Mouse (Mus musculus) heart, embryonic 13.5 days (tissue): ENCODE measurements around the gene 4930404H24Rik. TPM values are rescaled to one million over a fixed set of nuclear protein-coding genes. Genes with fewer than 3 reads are reported as not detected.

Experiments used
- ATAC-seq: fragments of 200-750 bp; cut with Nextera tagmentation; 2 replicates; pipeline ENCODE4 v1.8.0; 2017; ENCODE audit warnings: moderate TSS enrichment; ENCODE audit not compliant: insufficient number of reproducible peaks, low FRiP score, low TSS enrichment; ENCODE audit errors: extremely low read depth
- H3K27ac ChIP-seq: fragments of 300-500 bp; sonication (generic); replicated peaks from 2 replicates; pipeline ENCODE4 v1.5.1; 2015; ENCODE audit warnings: moderate library complexity, mild to moderate bottlenecking, inconsistent platforms
- H3K27me3 ChIP-seq: fragments of 300-500 bp; sonication (generic); replicated peaks from 2 replicates; pipeline ENCODE4 v1.6.1; 2015; ENCODE audit warnings: mild to moderate bottlenecking, inconsistent platforms
- H3K36me3 ChIP-seq: fragments of 300-500 bp; sonication (generic); 2 replicates; pipeline ENCODE4 v1.6.1; 2015; ENCODE audit warnings: mild to moderate bottlenecking, inconsistent platforms
- H3K4me1 ChIP-seq: fragments of 300-500 bp; sonication (generic); 2 replicates; pipeline ENCODE4 v1.6.1; 2015; ENCODE audit warnings: inconsistent platforms
- H3K4me2 ChIP-seq: fragments of 300-500 bp; sonication (generic); 2 replicates; pipeline ENCODE4 v1.6.1; 2015; ENCODE audit warnings: inconsistent platforms, mild to moderate bottlenecking, moderate library complexity
- H3K4me3 ChIP-seq: fragments of 300-500 bp; sonication (generic); 2 replicates; pipeline ENCODE4 v1.5.1; 2015; ENCODE audit warnings: moderate library complexity, mild to moderate bottlenecking, inconsistent platforms
- H3K9ac ChIP-seq: fragments of 300-500 bp; sonication (generic); 2 replicates; pipeline ENCODE4 v1.6.1; 2015; ENCODE audit warnings: inconsistent platforms, mild to moderate bottlenecking, moderate library complexity
- H3K9me3 ChIP-seq: fragments of 300-500 bp; sonication (generic); 2 replicates; pipeline ENCODE4 v1.6.1; 2016; ENCODE audit warnings: inconsistent platforms
- WGBS: fragments of 180-500 bp; shearing (Covaris S2); methylation state at CpG from one replicate; pipeline ENCODE4 v1.1.7; 2015; ENCODE audit warnings: mixed read lengths; 5-methylcytosine and 5-hydroxymethylcytosine counted together
- polyA plus RNA-seq: library from polyadenylated mRNA; unstranded; fragments of >200 nt; fragmentation: Nextera tagmentation; extraction: Ambion mirVana; gene quantifications from 2 replicates; pipeline ENCODE4 v1.2.1, GENCODE M21; 2015

Gene 4930404H24Rik
- polyA plus RNA-seq, 1 experiment from 2014 or later: not detected

GRCm38 (mm10) chr2:153481108-153481860, 11.3 kb upstream of the 4930404H24Rik start:
- H3K4me2 ChIP-seq: no peak overlapping the region
- H3K27ac ChIP-seq: no peak overlapping the region
- H3K9ac ChIP-seq: no peak overlapping the region
- peaks cover 62% of the 10 kb centered on the region for H3K4me1 ChIP-seq
- H3K4me3 ChIP-seq: no peak overlapping the region
- no peaks in the 10 kb centered on the region; the same call in 1 of the 2 replicates for H3K36me3 ChIP-seq
- H3K27me3 ChIP-seq: no peaks in the 10 kb centered on the region
- no peak for ATAC-seq
- H3K9me3 ChIP-seq: no peaks in the 10 kb centered on the region
- 63% methylated on average over 7 of the region's 7 CpGs for WGBS

GRCm38 (mm10) chr2:153481861-153482120, 10.8 kb upstream of the 4930404H24Rik start:
- H3K4me3 ChIP-seq: no peak overlapping the region
- no peak overlapping the region for H3K4me2 ChIP-seq
- no peaks in the 10 kb centered on the region; the same call in 1 of the 2 replicates for H3K36me3 ChIP-seq
- peaks cover 57% of the 10 kb centered on the region for H3K4me1 ChIP-seq
- no peaks in the 10 kb centered on the region for H3K9me3 ChIP-seq
- WGBS: 79% methylated on average over 2 of the region's 2 CpGs
- no peaks in the 10 kb centered on the region for H3K27me3 ChIP-seq
- no peak overlapping the region for H3K9ac ChIP-seq
- no peak overlapping the region for H3K27ac ChIP-seq
- no peak for ATAC-seq

- no peaks in the 10 kb centered on the region for H3K9me3 ChIP-seq
- no peaks in the 10 kb centered on the region for H3K27me3 ChIP-seq
- no peaks in the 10 kb centered on the region; the same call in 1 of the 2 replicates for H3K36me3 ChIP-seq
- peak overlapping the region; percentile 62 for H3K9ac ChIP-seq
- peaks cover 47% of the 10 kb centered on the region for H3K4me1 ChIP-seq
- H3K4me2 ChIP-seq: peak overlapping the region; percentile 54
- 0 out of 2 replicates have a peak, but pooled peaks have one; percentile 30 for ATAC-seq
- H3K4me3 ChIP-seq: no peak overlapping the region
- peak overlapping the region; percentile 63 for H3K27ac ChIP-seq
- WGBS: 12% methylated on average over 19 of the region's 20 CpGs
These were observed 9.2 kb upstream of the 4930404H24Rik start for GRCm38 (mm10) chr2:153483118-153483983.

- H3K9ac ChIP-seq: peak overlapping the region; percentile 62
- WGBS: 60% methylated on average over 4 of the region's 4 CpGs
- no peak for ATAC-seq
- no peak overlapping the region; the same call in 1 of the 2 replicates for H3K27ac ChIP-seq
- no peaks in the 10 kb centered on the region; the same call in 1 of the 2 replicates for H3K36me3 ChIP-seq
- no peaks in the 10 kb centered on the region for H3K27me3 ChIP-seq
- H3K4me1 ChIP-seq: peaks cover 41% of the 10 kb centered on the region
- no peak overlapping the region for H3K4me3 ChIP-seq
- H3K4me2 ChIP-seq: peak overlapping the region; percentile 54; the same call in 1 of the 2 replicates
- no peaks in the 10 kb centered on the region for H3K9me3 ChIP-seq
These were observed 8.5 kb upstream of the 4930404H24Rik start for GRCm38 (mm10) chr2:153484071-153484470.

GRCm38 (mm10) chr2:153490116-153490515, 2.5 kb upstream of the 4930404H24Rik start:
- Histone ChIP-seq H3K27me3 (peaks cover 8% of the 10 kb centered on the region; the same call in 1 of the 2 replicates), H3K4me3 (no peak overlapping the region), H3K4me1 (peaks cover 42% of the 10 kb centered on the region), H3K36me3 (no peaks in the 10 kb centered on the region), H3K4me2 (no peak overlapping the region), H3K27ac (no peak overlapping the region), H3K9me3 (no peaks in the 10 kb centered on the region), H3K9ac (no peak overlapping the region)
- ATAC-seq: no peak
- 83% methylated on average over 1 of the region's 1 CpGs for WGBS

- no peak for ATAC-seq
- Histone ChIP-seq H3K27me3 (peaks cover 8% of the 10 kb centered on the region; the same call in 1 of the 2 replicates), H3K4me2 (peak overlapping the region; percentile 98), H3K9me3 (no peaks in the 10 kb centered on the region), H3K27ac (no peak overlapping the region), H3K36me3 (no peaks in the 10 kb centered on the region), H3K9ac (no peak overlapping the region), H3K4me1 (peaks cover 50% of the 10 kb centered on the region), H3K4me3 (no peak overlapping the region)
- 39% methylated on average over 5 of the region's 5 CpGs for WGBS
These were observed 1.6 kb upstream of the 4930404H24Rik start for GRCm38 (mm10) chr2:153490940-153491339.

GRCm38 (mm10) chr2:153491512-153492178, 945 bp upstream of the 4930404H24Rik start:
- H3K36me3 ChIP-seq: no peaks in the 10 kb centered on the region
- H3K27me3 ChIP-seq: peaks cover 8% of the 10 kb centered on the region; the same call in 1 of the 2 replicates
- H3K4me2 ChIP-seq: peak overlapping the region; percentile 98
- H3K4me1 ChIP-seq: peaks cover 57% of the 10 kb centered on the region
- H3K9ac ChIP-seq: peak overlapping the region; percentile 92
- H3K4me3 ChIP-seq: peak overlapping the region; percentile 74
- no peaks in the 10 kb centered on the region for H3K9me3 ChIP-seq
- no peak for ATAC-seq
- 24% methylated on average over 18 of the region's 18 CpGs for WGBS
- H3K27ac ChIP-seq: 0 out of 2 replicates have a peak overlapping the region, but pooled peaks have one; percentile 96

GRCm38 (mm10) chr2:153492179-153492517, 442 bp upstream of the 4930404H24Rik start:
- WGBS: 1% methylated on average over 13 of the region's 24 CpGs
- Histone ChIP-seq H3K4me1 (peaks cover 62% of the 10 kb centered on the region), H3K4me2 (peak overlapping the region; percentile 98), H3K27ac (peak overlapping the region; percentile 96), H3K9ac (peak overlapping the region; percentile 92), H3K9me3 (no peaks in the 10 kb centered on the region), H3K4me3 (peak overlapping the region; percentile 74), H3K36me3 (no peaks in the 10 kb centered on the region), H3K27me3 (peaks cover 8% of the 10 kb centered on the region; the same call in 1 of the 2 replicates)
- ATAC-seq: no peak; the same call in 1 of the 2 replicates

GRCm38 (mm10) chr2:153493393-153493731, 772 bp downstream of the 4930404H24Rik start:
- WGBS: 20% methylated on average over 2 of the region's 2 CpGs
- H3K9ac ChIP-seq: peak overlapping the region; percentile 92
- peaks cover 71% of the 10 kb centered on the region for H3K4me1 ChIP-seq

GRCm38 (mm10) chr2:153493781-153494292, 1.2 kb downstream of the 4930404H24Rik start:
- WGBS: 6% methylated on average over 6 of the region's 6 CpGs
- Histone ChIP-seq H3K4me3 (peak overlapping the region; percentile 74), H3K36me3 (no peaks in the 10 kb centered on the region), H3K4me2 (peak overlapping the region; percentile 98), H3K9ac (peak overlapping the region; percentile 92), H3K27me3 (peaks cover 8% of the 10 kb centered on the region; the same call in 1 of the 2 replicates), H3K9me3 (no peaks in the 10 kb centered on the region), H3K4me1 (peaks cover 71% of the 10 kb centered on the region), H3K27ac (peak overlapping the region; percentile 96)
- ATAC-seq: peak; percentile 44; the same call in 1 of the 2 replicates

More at GRCm38 (mm10) chr2:153493393-153493731, 772 bp downstream of the 4930404H24Rik start:
- Histone ChIP-seq H3K27ac (peak overlapping the region; percentile 96), H3K9me3 (no peaks in the 10 kb centered on the region), H3K4me3 (peak overlapping the region; percentile 74), H3K4me2 (peak overlapping the region; percentile 98), H3K36me3 (no peaks in the 10 kb centered on the region), H3K27me3 (peaks cover 8% of the 10 kb centered on the region; the same call in 1 of the 2 replicates)
- ATAC-seq: no peak
